Mouse (Mus musculus): Measurements from ENCODE around the gene Fam107b. TPM values are rescaled to one million over a fixed set of nuclear protein-coding genes. Genes with fewer than 3 reads are reported as not detected.

Gene Fam107b
- polyA plus RNA-seq, 1 experiment from 2014 or later, result 36.0 TPM

DNA sequence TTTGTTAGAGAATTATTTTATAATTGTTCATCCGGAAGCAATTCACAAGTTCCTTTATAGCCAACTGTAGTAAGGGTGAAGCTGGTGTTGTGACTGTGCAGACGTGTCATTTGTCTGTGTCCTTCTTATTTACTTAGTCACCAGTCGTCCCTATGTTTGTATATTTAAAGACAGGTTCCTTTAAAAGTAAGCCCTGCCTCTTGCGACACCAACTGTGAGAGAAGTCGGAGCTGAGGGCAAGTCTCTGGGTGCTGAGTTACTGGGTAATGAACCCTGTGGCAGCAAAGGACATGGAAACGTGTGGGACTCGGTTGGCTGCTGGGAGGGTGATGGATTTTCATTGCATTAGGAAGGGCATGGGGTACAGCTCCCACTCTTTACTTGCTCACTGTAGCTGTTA lies 182.1 kb downstream of the Fam107b start:
- Histone ChIP-seq H3K9ac (ENCODE audit: low read depth, low read length) (no peak overlapping the region), H3K36me3 (ENCODE audit: control insufficient read depth, insufficient read depth, low read length) (no peaks in the 10 kb centered on the region), H3K27ac (ENCODE audit: low read depth, low read length) (no peak overlapping the region), H3K9me3 (ENCODE audit: control insufficient read depth, low read length) (no peaks in the 10 kb centered on the region), H3K4me1 (replicated peaks; ENCODE audit: control insufficient read depth, insufficient read depth, low read length) (0 out of 2 replicates have a peak, but pooled peaks cover 8% of the 10 kb centered on the region), H3K27me3 (replicated peaks; ENCODE audit: control insufficient read depth, insufficient read depth, low read length) (no peaks in the 10 kb centered on the region), H3K4me2 (no peak overlapping the region), H3K4me3 (ENCODE audit: low read depth, low read length) (no peak overlapping the region)
- no peak for ATAC-seq (replicated peaks; ENCODE audit: low FRiP score)
- DNase-seq (ENCODE audit: low spot score), result no peak
- WGBS, result 44% methylated on average over 7 of the region's 7 CpGs

DNA sequence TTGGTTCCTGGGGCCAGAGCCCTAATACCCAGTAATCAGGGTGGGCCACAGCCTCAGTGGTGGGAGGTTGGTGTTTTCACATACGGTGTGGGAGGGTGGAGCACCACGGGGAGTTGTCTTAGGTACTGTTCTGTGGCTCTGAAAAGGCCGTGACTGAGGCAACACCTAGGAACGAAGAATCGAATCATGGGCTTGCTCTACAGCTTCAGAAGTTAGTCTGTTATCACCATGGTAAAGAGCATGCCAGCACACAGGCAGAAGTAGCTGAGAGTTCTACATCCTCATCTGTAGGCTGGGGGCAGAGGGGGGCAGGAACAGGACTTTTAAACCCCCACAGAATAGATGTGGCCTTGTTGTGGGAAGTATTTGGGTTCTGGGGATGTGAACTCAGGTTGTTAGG lies 182.6 kb downstream of the Fam107b start:
- WGBS, result 77% methylated on average over 5 of the region's 5 CpGs
- Histone ChIP-seq H3K27ac (ENCODE audit: low read depth, low read length) (no peak overlapping the region), H3K9ac (ENCODE audit: low read depth, low read length) (no peak overlapping the region), H3K4me3 (ENCODE audit: low read depth, low read length) (no peak overlapping the region), H3K4me1 (replicated peaks; ENCODE audit: control insufficient read depth, insufficient read depth, low read length) (0 out of 2 replicates have a peak, but pooled peaks cover 8% of the 10 kb centered on the region), H3K4me2 (no peak overlapping the region), H3K36me3 (ENCODE audit: control insufficient read depth, insufficient read depth, low read length) (no peaks in the 10 kb centered on the region), H3K9me3 (ENCODE audit: control insufficient read depth, low read length) (no peaks in the 10 kb centered on the region), H3K27me3 (replicated peaks; ENCODE audit: control insufficient read depth, insufficient read depth, low read length) (no peaks in the 10 kb centered on the region)
- ATAC-seq (replicated peaks; ENCODE audit: low FRiP score) (no peak), DNase-seq (ENCODE audit: low spot score) (no peak)

DNA sequence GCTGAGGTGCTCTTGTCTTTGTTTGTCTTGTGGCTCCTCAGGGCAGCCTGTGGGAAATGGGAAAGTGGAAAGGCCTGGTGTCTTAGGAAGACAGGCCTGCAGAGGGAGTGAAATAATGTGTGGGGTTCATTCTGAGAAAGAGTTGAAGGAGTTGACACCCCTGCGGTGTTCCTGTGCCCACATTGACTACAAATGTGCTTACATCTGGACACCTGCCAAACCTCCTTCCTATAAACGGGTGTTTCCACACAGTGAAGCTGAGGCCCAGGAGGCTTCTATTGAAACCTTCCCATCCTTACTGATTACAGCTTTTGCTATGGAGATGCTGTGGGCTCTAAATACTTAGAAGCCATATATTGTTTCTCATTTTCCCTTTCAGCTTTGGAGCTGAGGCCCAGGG lies 183.5 kb downstream of the Fam107b start:
- ATAC-seq (replicated peaks; ENCODE audit: low FRiP score) (no peak), DNase-seq (ENCODE audit: low spot score) (no peak)
- no peaks in the 10 kb centered on the region for H3K27me3 ChIP-seq (replicated peaks; ENCODE audit: control insufficient read depth, insufficient read depth, low read length)
- no peak overlapping the region for H3K9ac ChIP-seq (ENCODE audit: low read depth, low read length)
- no peak overlapping the region for H3K4me2 ChIP-seq
- no peaks in the 10 kb centered on the region for H3K9me3 ChIP-seq (ENCODE audit: control insufficient read depth, low read length)
- H3K27ac ChIP-seq (ENCODE audit: low read depth, low read length), result no peak overlapping the region
- 0 out of 2 replicates have a peak, but pooled peaks cover 8% of the 10 kb centered on the region for H3K4me1 ChIP-seq (replicated peaks; ENCODE audit: control insufficient read depth, insufficient read depth, low read length)
- WGBS, result 69% methylated on average over 2 of the region's 2 CpGs
- no peak overlapping the region for H3K4me3 ChIP-seq (ENCODE audit: low read depth, low read length)
- no peaks in the 10 kb centered on the region for H3K36me3 ChIP-seq (ENCODE audit: control insufficient read depth, insufficient read depth, low read length)

DNA sequence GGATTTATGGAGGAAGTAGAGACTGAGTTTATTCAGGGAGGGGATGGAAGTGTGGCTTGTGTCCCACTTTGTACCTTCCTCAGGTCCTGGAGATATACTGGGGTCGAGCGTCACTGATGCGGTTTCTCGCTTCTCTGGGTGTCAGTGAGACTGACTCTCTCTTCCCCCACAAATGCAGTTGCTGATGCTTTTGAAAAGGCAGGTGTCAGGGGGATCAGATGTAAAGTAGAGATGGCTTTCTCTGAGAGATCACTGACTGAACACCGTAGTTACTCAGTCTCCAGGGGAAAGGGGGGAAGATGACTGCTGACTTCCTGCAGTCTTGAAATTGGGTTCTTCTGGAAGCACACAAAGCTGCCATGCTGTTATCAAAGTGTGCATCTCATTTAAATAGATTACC lies 185.6 kb downstream of the Fam107b start:
- no peak overlapping the region for H3K4me3 ChIP-seq (ENCODE audit: low read depth, low read length)
- WGBS, result 78% methylated on average over 5 of the region's 5 CpGs
- H3K9ac ChIP-seq (ENCODE audit: low read depth, low read length), result no peak overlapping the region
- H3K27ac ChIP-seq (ENCODE audit: low read depth, low read length), result no peak overlapping the region
- ATAC-seq (replicated peaks; ENCODE audit: low FRiP score), result no peak
- H3K4me2 ChIP-seq, result no peak overlapping the region
- H3K9me3 ChIP-seq (ENCODE audit: control insufficient read depth, low read length), result no peaks in the 10 kb centered on the region
- no peaks in the 10 kb centered on the region for H3K36me3 ChIP-seq (ENCODE audit: control insufficient read depth, insufficient read depth, low read length)
- 0 out of 2 replicates have a peak, but pooled peaks cover 3% of the 10 kb centered on the region for H3K4me1 ChIP-seq (replicated peaks; ENCODE audit: control insufficient read depth, insufficient read depth, low read length)
- DNase-seq (ENCODE audit: low spot score), result no peak
- no peaks in the 10 kb centered on the region for H3K27me3 ChIP-seq (replicated peaks; ENCODE audit: control insufficient read depth, insufficient read depth, low read length)

DNA sequence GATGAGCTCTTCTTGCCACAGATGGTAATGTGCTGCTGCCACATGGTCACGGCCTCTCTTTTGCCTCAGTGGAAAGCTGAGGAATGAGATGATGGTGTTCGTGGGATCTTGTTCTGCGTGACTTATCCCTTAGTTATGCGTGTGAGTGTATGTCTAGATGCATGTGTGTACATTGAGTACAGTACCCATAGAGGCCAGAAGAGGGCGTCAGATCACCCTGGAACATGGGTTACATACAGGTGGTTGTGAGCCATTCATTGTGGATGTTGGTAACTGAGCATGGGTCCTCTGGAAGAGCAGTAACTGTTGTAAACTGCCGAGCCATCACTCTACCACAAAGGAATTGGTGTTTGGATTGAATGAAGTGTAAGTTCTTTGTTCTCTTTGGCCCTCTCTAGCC lies 188.1 kb downstream of the Fam107b start:
- Histone ChIP-seq H3K4me2 (no peak overlapping the region), H3K27ac (ENCODE audit: low read depth, low read length) (no peak overlapping the region), H3K9ac (ENCODE audit: low read depth, low read length) (no peak overlapping the region), H3K36me3 (ENCODE audit: control insufficient read depth, insufficient read depth, low read length) (no peaks in the 10 kb centered on the region), H3K27me3 (replicated peaks; ENCODE audit: control insufficient read depth, insufficient read depth, low read length) (no peaks in the 10 kb centered on the region), H3K9me3 (ENCODE audit: control insufficient read depth, low read length) (no peaks in the 10 kb centered on the region), H3K4me3 (ENCODE audit: low read depth, low read length) (no peak overlapping the region), H3K4me1 (replicated peaks; ENCODE audit: control insufficient read depth, insufficient read depth, low read length) (peaks cover 4% of the 10 kb centered on the region; the same call in 1 of the 2 replicates)
- 86% methylated on average over 6 of the region's 6 CpGs for WGBS
- no peak for DNase-seq (ENCODE audit: low spot score)
- ATAC-seq (replicated peaks; ENCODE audit: low FRiP score), result no peak

DNA sequence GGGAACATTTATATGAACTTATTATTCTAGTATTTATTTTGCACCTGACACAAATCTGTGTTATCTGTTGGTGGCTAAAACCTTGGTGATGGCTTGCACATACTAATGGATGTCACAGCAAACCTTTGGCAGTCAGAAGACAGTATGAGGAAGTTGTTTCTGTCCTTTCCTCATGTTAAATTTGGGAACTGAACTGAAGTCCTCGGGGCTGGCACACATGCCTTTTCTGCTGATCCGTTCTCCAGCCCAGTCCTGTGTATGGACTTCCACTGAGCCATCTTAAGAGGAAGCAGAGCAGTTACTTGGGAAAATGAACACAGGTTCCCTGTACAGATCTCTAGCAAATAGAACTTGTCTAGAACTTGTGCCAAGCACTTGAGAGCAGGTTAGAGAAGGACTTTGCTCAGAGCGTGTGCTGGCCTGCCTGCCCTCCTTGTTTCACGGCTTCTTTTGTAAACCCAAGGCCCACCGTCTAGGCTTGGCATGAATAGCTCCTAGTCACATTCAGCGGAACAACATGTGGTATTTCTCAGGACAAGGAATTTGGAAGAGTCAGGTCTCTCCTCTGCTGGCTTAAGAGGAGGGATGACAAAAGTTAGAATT lies 190.0 kb downstream of the Fam107b start:
- Histone ChIP-seq H3K27me3 (replicated peaks; ENCODE audit: control insufficient read depth, insufficient read depth, low read length) (no peaks in the 10 kb centered on the region), H3K4me3 (ENCODE audit: low read depth, low read length) (no peak overlapping the region), H3K9me3 (ENCODE audit: control insufficient read depth, low read length) (no peaks in the 10 kb centered on the region), H3K36me3 (ENCODE audit: control insufficient read depth, insufficient read depth, low read length) (no peaks in the 10 kb centered on the region), H3K4me2 (no peak overlapping the region), H3K27ac (ENCODE audit: low read depth, low read length) (no peak overlapping the region), H3K9ac (ENCODE audit: low read depth, low read length) (no peak overlapping the region), H3K4me1 (replicated peaks; ENCODE audit: control insufficient read depth, insufficient read depth, low read length) (peaks cover 4% of the 10 kb centered on the region; the same call in 1 of the 2 replicates)
- 73% methylated on average over 6 of the region's 6 CpGs for WGBS
- no peak for ATAC-seq (replicated peaks; ENCODE audit: low FRiP score)
- DNase-seq (ENCODE audit: low spot score), result no peak

DNA sequence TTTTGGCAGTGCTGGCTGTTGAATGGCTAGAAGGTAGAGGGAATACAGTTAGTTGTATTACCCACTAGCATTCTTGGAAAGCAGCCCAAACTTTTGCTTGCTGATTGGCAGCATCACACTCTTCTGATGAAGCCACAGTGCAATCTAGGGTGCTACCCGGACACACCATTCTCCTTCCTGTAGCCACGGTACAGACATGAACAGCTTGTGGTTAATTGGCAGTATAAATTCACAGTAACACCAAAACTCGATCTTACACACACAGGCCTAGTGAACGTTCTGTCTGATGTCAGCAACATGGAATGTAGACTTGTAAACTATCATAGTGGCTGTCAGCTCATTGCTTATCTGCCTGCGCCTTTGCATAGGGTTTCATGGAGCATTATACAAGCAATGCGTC lies 193.8 kb downstream of the Fam107b start:
- Histone ChIP-seq H3K4me2 (no peak overlapping the region), H3K36me3 (ENCODE audit: control insufficient read depth, insufficient read depth, low read length) (no peaks in the 10 kb centered on the region), H3K27ac (ENCODE audit: low read depth, low read length) (no peak overlapping the region), H3K9me3 (ENCODE audit: control insufficient read depth, low read length) (no peaks in the 10 kb centered on the region), H3K9ac (ENCODE audit: low read depth, low read length) (no peak overlapping the region), H3K4me3 (ENCODE audit: low read depth, low read length) (no peak overlapping the region), H3K4me1 (replicated peaks; ENCODE audit: control insufficient read depth, insufficient read depth, low read length) (peaks cover 4% of the 10 kb centered on the region; the same call in 1 of the 2 replicates), H3K27me3 (replicated peaks; ENCODE audit: control insufficient read depth, insufficient read depth, low read length) (no peaks in the 10 kb centered on the region)
- DNase-seq (ENCODE audit: low spot score) (no peak), ATAC-seq (replicated peaks; ENCODE audit: low FRiP score) (no peak)
- 58% methylated on average over 6 of the region's 6 CpGs for WGBS

DNA sequence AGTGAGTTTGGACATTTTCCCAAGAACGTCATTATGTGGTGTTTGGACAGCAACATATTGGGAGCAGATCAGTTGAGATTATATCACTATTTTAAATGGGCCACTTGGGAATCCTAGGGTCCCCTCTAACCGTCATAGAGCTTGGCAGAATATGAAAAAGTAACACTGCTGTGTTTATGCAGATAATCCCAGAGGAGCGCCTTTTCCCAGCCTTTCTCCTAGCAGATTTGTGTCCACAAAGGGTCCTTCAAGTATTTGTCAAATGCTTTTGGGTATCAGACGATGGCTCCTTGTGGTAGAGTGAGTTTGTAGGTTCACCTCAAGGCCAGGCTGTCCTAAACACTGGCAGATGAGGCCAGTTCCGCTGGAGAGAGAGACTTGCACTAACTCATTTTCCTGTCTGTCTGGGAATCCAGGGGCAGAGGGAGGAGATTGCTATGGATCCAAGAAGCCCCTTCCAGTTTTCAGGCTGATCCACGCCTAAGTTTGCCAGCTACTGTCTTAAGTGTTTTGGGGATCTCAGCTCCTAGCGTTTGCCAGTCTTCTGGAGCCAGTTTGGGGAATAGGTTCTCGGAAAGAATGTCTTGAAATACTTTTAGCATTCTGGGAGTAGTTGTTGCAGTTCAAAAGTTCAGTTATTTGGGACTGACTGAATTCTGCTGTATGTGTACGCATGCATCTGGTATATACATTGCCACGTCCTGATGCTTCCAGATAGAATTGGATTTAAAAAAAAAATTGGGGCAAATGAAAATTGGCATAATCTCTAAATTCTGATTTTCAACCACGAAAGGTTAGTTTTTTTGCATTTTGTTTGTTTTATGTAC lies 195.9 kb downstream of the Fam107b start:
- Histone ChIP-seq H3K27me3 (replicated peaks; ENCODE audit: control insufficient read depth, insufficient read depth, low read length) (no peaks in the 10 kb centered on the region), H3K4me1 (replicated peaks; ENCODE audit: control insufficient read depth, insufficient read depth, low read length) (peaks cover 4% of the 10 kb centered on the region; the same call in 1 of the 2 replicates), H3K9me3 (ENCODE audit: control insufficient read depth, low read length) (no peaks in the 10 kb centered on the region), H3K36me3 (ENCODE audit: control insufficient read depth, insufficient read depth, low read length) (no peaks in the 10 kb centered on the region), H3K9ac (ENCODE audit: low read depth, low read length) (no peak overlapping the region), H3K4me2 (no peak overlapping the region), H3K4me3 (ENCODE audit: low read depth, low read length) (no peak overlapping the region), H3K27ac (ENCODE audit: low read depth, low read length) (no peak overlapping the region)
- 66% methylated on average over 11 of the region's 11 CpGs for WGBS
- ATAC-seq (replicated peaks; ENCODE audit: low FRiP score) (no peak), DNase-seq (ENCODE audit: low spot score) (no peak)
